Mouse (Mus musculus) heart, adult 2 months (tissue): ENCODE data around the gene Ccdc51. TPM values are rescaled to one million over a fixed set of nuclear protein-coding genes. Genes with fewer than 3 reads are reported as not detected.

Source experiments
- DNase-seq, 2 experiments: peaks; one replicate each; pipeline ENCODE4 v3.0.0; 2021
- H3K27ac ChIP-seq: fragments of 200-600 bp; 2 replicates; pipeline ENCODE4 v1.8.1; 2022
- H3K27me3 ChIP-seq: fragments of 200-500 bp; 2 replicates; pipeline ENCODE4 v1.6.1; 2012; ENCODE audit warnings: mild to moderate bottlenecking, low read length, inconsistent platforms, mixed read lengths; ENCODE audit not compliant: control insufficient read depth, insufficient read depth
- H3K36me3 ChIP-seq: fragments of 200-500 bp; 2 replicates; pipeline ENCODE4 v1.6.1; 2012; ENCODE audit warnings: low read length, inconsistent platforms; ENCODE audit not compliant: control insufficient read depth, insufficient read depth
- H3K4me1 ChIP-seq: fragments of 200-500 bp; 2 replicates; pipeline ENCODE4 v1.6.1; 2011; ENCODE audit warnings: low read length; ENCODE audit not compliant: control insufficient read depth, insufficient read depth
- H3K4me3 ChIP-seq: fragments of 200-600 bp; 2 replicates; pipeline ENCODE4 v1.8.1; 2022
- H3K79me2 ChIP-seq: fragments of 200-500 bp; replicated peaks from 2 replicates; pipeline ENCODE4 v1.6.1; 2012; ENCODE audit warnings: mild to moderate bottlenecking, inconsistent platforms, low read length, moderate library complexity, mixed read lengths; ENCODE audit not compliant: control insufficient read depth, insufficient read depth
- H3K9ac ChIP-seq: fragments of 200-500 bp; 2 replicates; pipeline ENCODE4 v1.6.1; 2012; ENCODE audit warnings: low read depth, mild to moderate bottlenecking, control low read depth, inconsistent platforms, low read length, mixed read lengths
- CTCF ChIP-seq: fragments of 200-600 bp; IDR thresholded peaks from 2 replicates; pipeline ENCODE4 v1.8.1; 2022; ENCODE audit warnings: antibody characterized with exemption, mild to moderate bottlenecking, moderate library complexity
- EP300 ChIP-seq: fragments of 200-500 bp; IDR thresholded peaks from 2 replicates; pipeline ENCODE4 v1.6.1; 2011; ENCODE audit warnings: low read depth, low read length, control low read depth; ENCODE audit not compliant: insufficient read depth
- POLR2A ChIP-seq: fragments of 200-500 bp; IDR thresholded peaks from 2 replicates; pipeline ENCODE4 v1.6.1; 2011; ENCODE audit warnings: mild to moderate bottlenecking, low read depth, low read length, control low read depth; ENCODE audit not compliant: insufficient read depth
- WGBS: fragments of 180-500 bp; shearing (Covaris S2); methylation state at CpG from one replicate; pipeline ENCODE4 v1.1.7; 2018; 5-methylcytosine and 5-hydroxymethylcytosine counted together
- intact Hi-C: fragments of 180-260 bp; cut with DNase I; formaldehyde crosslinking; loops from one replicate; pipeline ENCODE4 v1.15.1; 2025
- polyA plus RNA-seq: library from polyadenylated mRNA; depleted of rRNA; stranded (reverse); fragments of >200 nt; gene quantifications from 2 replicates; pipeline ENCODE4 v1.2.3, GENCODE M21; 2012
- total RNA-seq, 2 experiments: library from RNA; stranded (reverse); gene quantifications; 2 replicates each; pipeline ENCODE4 v1.2.3; 2021

Gene Ccdc51
- total and polyA plus RNA-seq, 3 experiments: 7.0 to 11.8 (median 11.1) TPM

GRCm38 (mm10) chr9:109040906-109041305, 41.4 kb upstream of the Ccdc51 start:
- H3K27me3 ChIP-seq: no peaks in the 10 kb centered on the region
- H3K36me3 ChIP-seq: peaks cover 2% of the 10 kb centered on the region; the same call in 1 of the 2 replicates
- peak overlapping the region; percentile 39 for H3K9ac ChIP-seq
- no peak for TF ChIP-seq POLR2A
- no peak for TF ChIP-seq CTCF
- no peak for TF ChIP-seq EP300
- WGBS: 19% methylated on average over 6 of the region's 6 CpGs
- intact Hi-C loops: no loop called here
- H3K4me3 ChIP-seq: peak overlapping the region; percentile 16
- H3K79me2 ChIP-seq: no peaks in the 10 kb centered on the region
- H3K4me1 ChIP-seq: peaks cover 17% of the 10 kb centered on the region
- H3K27ac ChIP-seq: peak overlapping the region; percentile 12; the same call in 1 of the 2 replicates
- peak in 1 of 2 experiments; percentile 21 for DNase-seq

GRCm38 (mm10) chr9:109041351-109041750, 40.9 kb upstream of the Ccdc51 start:
- TF ChIP-seq CTCF (no peak), POLR2A (no peak), EP300 (no peak)
- Histone ChIP-seq H3K36me3 (peaks cover 2% of the 10 kb centered on the region; the same call in 1 of the 2 replicates), H3K4me3 (no peak overlapping the region), H3K27ac (no peak overlapping the region), H3K9ac (peak overlapping the region; percentile 39), H3K79me2 (no peaks in the 10 kb centered on the region), H3K27me3 (no peaks in the 10 kb centered on the region), H3K4me1 (peaks cover 17% of the 10 kb centered on the region)
- intact Hi-C loops: no loop called here
- 26% methylated on average over 7 of the region's 7 CpGs for WGBS
- DNase-seq: peak in 1 of 2 experiments; percentile 19

GRCm38 (mm10) chr9:109046306-109046705, 36.0 kb upstream of the Ccdc51 start:
- 35% methylated on average over 5 of the region's 5 CpGs for WGBS
- no peaks in the 10 kb centered on the region for H3K27me3 ChIP-seq
- intact Hi-C loops: no loop called here

GRCm38 (mm10) chr9:109049316-109049715, 33.0 kb upstream of the Ccdc51 start:
- peak in 1 of 2 experiments; percentile 6 for DNase-seq
- Histone ChIP-seq H3K4me1 (peaks cover under 1% of the 10 kb centered on the region), H3K27ac (no peak overlapping the region), H3K36me3 (no peaks in the 10 kb centered on the region), H3K4me3 (no peak overlapping the region), H3K27me3 (no peaks in the 10 kb centered on the region), H3K9ac (no peak overlapping the region), H3K79me2 (no peaks in the 10 kb centered on the region; the same call in 1 of the 2 replicates)
- 75% methylated on average over 7 of the region's 7 CpGs for WGBS
- no peak for TF ChIP-seq POLR2A
- no peak for TF ChIP-seq EP300
- TF ChIP-seq CTCF: no peak
- intact Hi-C loops: no loop called here

More at GRCm38 (mm10) chr9:109046306-109046705, 36.0 kb upstream of the Ccdc51 start:
- peaks cover 2% of the 10 kb centered on the region for H3K4me1 ChIP-seq
- no peak overlapping the region for H3K27ac ChIP-seq
- peak; percentile 68 to 71 for DNase-seq
- peaks cover 2% of the 10 kb centered on the region; the same call in 1 of the 2 replicates for H3K36me3 ChIP-seq
- H3K9ac ChIP-seq: no peak overlapping the region
- no peaks in the 10 kb centered on the region for H3K79me2 ChIP-seq
- no peak overlapping the region for H3K4me3 ChIP-seq
- 0 out of 2 replicates have a peak, but pooled peaks have one; percentile 18 for TF ChIP-seq EP300
- TF ChIP-seq CTCF: peak; percentile 83
- TF ChIP-seq POLR2A: no peak

GRCm38 (mm10) chr9:109049996-109050673, 32.2 kb upstream of the Ccdc51 start:
- no peaks in the 10 kb centered on the region for H3K36me3 ChIP-seq
- H3K27me3 ChIP-seq: no peaks in the 10 kb centered on the region
- no peak overlapping the region for H3K9ac ChIP-seq
- no peak overlapping the region for H3K4me3 ChIP-seq
- DNase-seq: peak in 1 of 2 experiments; percentile 15
- intact Hi-C loops: no loop called here
- no peaks in the 10 kb centered on the region; the same call in 1 of the 2 replicates for H3K79me2 ChIP-seq
- no peak overlapping the region for H3K27ac ChIP-seq
- 81% methylated on average over 9 of the region's 9 CpGs for WGBS
- H3K4me1 ChIP-seq: peaks cover 2% of the 10 kb centered on the region
- TF ChIP-seq CTCF (no peak), POLR2A (no peak), EP300 (no peak)

GRCm38 (mm10) chr9:109050674-109050997, 31.7 kb upstream of the Ccdc51 start:
- no peak overlapping the region for H3K27ac ChIP-seq
- intact Hi-C loops: no loop called here
- H3K79me2 ChIP-seq: no peaks in the 10 kb centered on the region; the same call in 1 of the 2 replicates
- peak in 1 of 2 experiments; percentile 10 for DNase-seq
- H3K9ac ChIP-seq: no peak overlapping the region
- TF ChIP-seq CTCF: no peak
- TF ChIP-seq EP300: no peak
- TF ChIP-seq POLR2A: no peak
- no peaks in the 10 kb centered on the region for H3K27me3 ChIP-seq
- peaks cover 4% of the 10 kb centered on the region for H3K4me1 ChIP-seq
- H3K4me3 ChIP-seq: no peak overlapping the region
- WGBS: 74% methylated on average over 3 of the region's 3 CpGs
- no peaks in the 10 kb centered on the region for H3K36me3 ChIP-seq
